Mouse (Mus musculus) forebrain, embryonic 13.5 days (tissue): Measurements from ENCODE around the gene Efna2. TPM values are rescaled to one million over a fixed set of nuclear protein-coding genes. Genes with fewer than 3 reads are reported as not detected.
A peak's percentile ranks its signal among the peaks of the same experiment; 100 is the strongest.

Experiments used
- ATAC-seq: fragments of 200-750 bp; cut with Nextera tagmentation; 2 replicates; pipeline ENCODE4 v1.8.0; 2017
- H3K27ac ChIP-seq: fragments of 300-500 bp; sonication (generic); 2 replicates; pipeline ENCODE4 v1.5.1; 2015; ENCODE audit warnings: inconsistent platforms, mild to moderate bottlenecking, moderate library complexity
- H3K27me3 ChIP-seq: fragments of 300-500 bp; sonication (generic); 2 replicates; pipeline ENCODE4 v1.6.1; 2015; ENCODE audit warnings: mild to moderate bottlenecking, inconsistent platforms
- H3K36me3 ChIP-seq: fragments of 300-500 bp; sonication (generic); 2 replicates; pipeline ENCODE4 v1.6.1; 2015; ENCODE audit warnings: mild to moderate bottlenecking, inconsistent platforms; ENCODE audit not compliant: poor library complexity, severe bottlenecking
- H3K4me1 ChIP-seq: fragments of 300-500 bp; sonication (generic); 2 replicates; pipeline ENCODE4 v1.6.1; 2015; ENCODE audit warnings: inconsistent platforms
- H3K4me2 ChIP-seq: fragments of 300-500 bp; sonication (generic); 2 replicates; pipeline ENCODE4 v1.6.1; 2015; ENCODE audit warnings: inconsistent platforms, mild to moderate bottlenecking, moderate library complexity
- H3K4me3 ChIP-seq: fragments of 300-500 bp; sonication (generic); 2 replicates; pipeline ENCODE4 v1.5.1; 2015; ENCODE audit warnings: mild to moderate bottlenecking, inconsistent platforms
- H3K9ac ChIP-seq: fragments of 300-500 bp; sonication (generic); 2 replicates; pipeline ENCODE4 v1.6.1; 2015; ENCODE audit warnings: mild to moderate bottlenecking, inconsistent platforms
- H3K9me3 ChIP-seq: fragments of 300-500 bp; sonication (generic); replicated peaks from 2 replicates; pipeline ENCODE4 v1.6.1; 2016; ENCODE audit warnings: inconsistent platforms
- WGBS: fragments of 180-500 bp; shearing (Covaris S2); methylation state at CpG from one replicate; pipeline ENCODE4 v1.1.7; 2015; 5-methylcytosine and 5-hydroxymethylcytosine counted together
- polyA plus RNA-seq: library from polyadenylated mRNA; unstranded; fragments of >200 nt; fragmentation: Nextera tagmentation; extraction: Ambion mirVana; gene quantifications from 2 replicates; pipeline ENCODE4 v1.2.1, GENCODE M21; 2015

The Efna2 gene
- polyA plus RNA-seq, 1 experiment from 2014 or later = 19.5 TPM

DNA sequence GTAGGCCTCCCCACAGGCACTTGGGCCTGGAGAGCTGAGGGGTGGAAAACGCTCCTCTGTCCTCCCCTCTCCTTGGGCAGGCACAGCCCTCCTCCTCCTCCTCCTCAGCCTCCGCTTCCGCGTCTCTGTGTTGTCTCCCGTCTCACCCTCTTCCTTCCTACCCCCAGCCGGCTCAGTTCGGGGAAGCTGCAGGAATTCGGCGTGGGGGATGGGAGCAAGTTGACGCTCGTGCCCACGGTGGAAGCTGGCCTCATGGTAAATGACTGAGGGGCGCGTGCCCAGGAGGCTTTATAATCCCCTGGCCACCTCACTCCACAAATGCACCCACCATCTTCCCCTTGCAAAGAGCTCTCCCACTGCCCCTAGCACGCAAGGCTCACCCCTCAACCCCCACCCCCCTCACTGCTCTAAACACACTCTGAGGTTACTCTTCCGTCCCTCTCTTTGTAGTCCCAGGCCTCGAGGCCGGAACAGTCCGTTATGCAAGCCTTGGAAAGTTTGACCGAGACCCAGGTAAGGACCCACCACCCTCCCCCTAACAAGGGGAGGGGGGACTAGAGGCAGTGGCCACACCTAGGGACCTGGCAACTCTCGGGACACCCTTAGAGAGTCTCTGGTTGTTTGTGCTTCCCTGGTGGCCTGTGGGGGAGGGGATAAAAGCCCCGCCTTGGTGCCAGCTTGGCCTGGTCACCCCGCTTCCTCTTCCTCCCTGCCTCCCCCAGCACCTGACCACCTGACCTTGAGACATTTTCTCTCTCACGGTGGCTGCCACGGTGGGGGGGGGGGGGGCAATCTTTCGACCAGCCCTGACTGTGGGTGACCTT, 27.9 kb upstream of the Efna2 start:
- Histone ChIP-seq H3K4me1 (peaks cover 62% of the 10 kb centered on the region), H3K27ac (peak overlapping the region; percentile 100), H3K4me3 (peak overlapping the region; percentile 99), H3K9ac (peak overlapping the region; percentile 100), H3K36me3 (peaks cover 54% of the 10 kb centered on the region), H3K27me3 (no peaks in the 10 kb centered on the region), H3K4me2 (peak overlapping the region; percentile 99), H3K9me3 (no peaks in the 10 kb centered on the region)
- ATAC-seq = no peak
- WGBS = under 1% methylated on average over 26 of the region's 26 CpGs

DNA sequence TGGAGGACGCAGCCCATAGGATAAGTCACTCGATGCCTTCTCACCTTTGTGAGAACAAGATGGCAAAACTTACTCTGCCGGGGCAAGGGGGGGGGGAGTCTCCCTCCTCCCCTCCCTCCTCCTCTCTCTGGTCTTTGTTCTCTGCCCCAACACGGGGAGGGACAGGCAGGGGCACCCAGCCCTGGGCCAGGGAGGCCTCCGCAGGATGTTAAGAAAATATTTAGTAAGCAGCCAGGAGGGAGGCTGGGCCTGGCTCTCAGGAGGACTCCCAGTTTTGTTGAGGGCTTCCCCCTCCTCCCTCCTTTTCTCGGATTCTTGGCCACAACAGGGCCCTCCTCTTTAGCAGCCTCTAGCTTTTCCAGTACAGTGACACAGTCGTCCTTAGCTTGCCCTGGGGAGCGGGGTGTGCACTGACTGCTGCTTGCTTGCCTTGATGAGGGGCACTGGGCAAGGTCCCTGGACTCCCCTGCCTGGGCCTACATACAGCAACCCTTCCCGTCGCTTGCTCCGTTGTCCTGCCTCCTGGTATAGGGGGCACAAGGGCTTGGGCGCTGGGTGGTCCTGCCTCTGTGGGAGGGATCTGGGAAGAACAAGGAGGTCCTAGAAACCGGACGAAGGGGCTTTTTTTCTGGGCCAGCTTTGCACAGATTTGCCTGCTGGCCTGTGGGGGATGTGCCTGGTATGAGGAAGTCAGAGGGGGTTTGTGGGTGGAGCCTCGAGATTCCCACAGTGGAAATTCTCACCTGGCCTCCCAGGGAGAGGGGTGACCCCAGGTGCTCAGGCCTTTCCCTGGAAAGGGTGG, 27.0 kb upstream of the Efna2 start:
- peaks cover 66% of the 10 kb centered on the region for H3K4me1 ChIP-seq
- peaks cover 62% of the 10 kb centered on the region for H3K36me3 ChIP-seq
- ATAC-seq = no peak
- H3K9ac ChIP-seq = peak overlapping the region; percentile 100
- peak overlapping the region; percentile 99 for H3K4me3 ChIP-seq
- peak overlapping the region; percentile 99 for H3K4me2 ChIP-seq
- no peaks in the 10 kb centered on the region for H3K9me3 ChIP-seq
- WGBS = 5% methylated on average over 15 of the region's 15 CpGs
- peak overlapping the region; percentile 100 for H3K27ac ChIP-seq
- no peaks in the 10 kb centered on the region for H3K27me3 ChIP-seq

DNA sequence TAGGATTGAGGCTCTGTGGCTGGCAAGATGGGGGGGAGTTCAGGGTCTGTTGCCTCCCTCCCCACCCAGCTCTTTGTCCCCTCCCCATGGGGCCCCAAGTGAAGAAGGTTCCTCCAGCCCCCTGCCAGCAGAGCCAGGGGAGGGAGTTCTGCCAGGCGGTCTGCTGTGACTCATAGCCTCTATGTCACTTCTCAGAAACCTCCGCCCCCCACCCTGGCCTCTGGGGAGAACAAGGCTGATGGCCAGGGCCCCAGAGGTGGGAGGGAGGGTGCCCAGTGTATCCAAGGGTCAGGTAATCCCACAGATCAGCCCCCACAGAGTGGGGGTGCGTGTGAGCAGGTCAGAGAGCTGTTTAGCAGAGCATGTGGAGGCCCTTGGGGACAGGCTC, 26.4 kb upstream of the Efna2 start:
- H3K9ac ChIP-seq = peak overlapping the region; percentile 100
- ATAC-seq = no peak
- H3K27me3 ChIP-seq = no peaks in the 10 kb centered on the region
- peaks cover 66% of the 10 kb centered on the region for H3K36me3 ChIP-seq
- 33% methylated on average over 3 of the region's 3 CpGs for WGBS
- peak overlapping the region; percentile 99 for H3K4me3 ChIP-seq
- peak overlapping the region; percentile 100 for H3K27ac ChIP-seq
- H3K4me2 ChIP-seq = peak overlapping the region; percentile 99
- H3K4me1 ChIP-seq = peaks cover 64% of the 10 kb centered on the region
- H3K9me3 ChIP-seq = no peaks in the 10 kb centered on the region

DNA sequence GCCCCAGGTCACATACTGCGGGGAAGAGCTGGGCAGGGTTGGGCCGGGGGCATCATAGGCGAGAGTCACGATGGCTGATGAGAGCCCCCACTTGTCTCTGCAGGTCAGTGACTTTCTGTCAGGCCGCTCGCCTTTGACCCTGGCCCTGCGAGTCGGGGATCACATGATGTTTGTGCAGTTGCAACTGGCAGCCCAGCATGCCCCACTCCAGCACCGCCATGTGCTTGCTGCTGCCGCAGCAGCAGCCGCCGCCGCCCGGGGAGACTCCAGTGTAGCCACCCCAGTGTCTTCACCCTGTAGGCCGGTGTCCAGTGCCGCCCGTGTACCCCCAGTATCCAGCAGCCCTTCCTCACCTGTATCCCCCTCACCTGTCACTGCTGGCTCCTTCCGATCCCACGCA, 25.6 kb upstream of the Efna2 start:
- Histone ChIP-seq H3K36me3 (peaks cover 74% of the 10 kb centered on the region), H3K4me3 (peak overlapping the region; percentile 99), H3K4me1 (peaks cover 70% of the 10 kb centered on the region), H3K27ac (0 out of 2 replicates have a peak overlapping the region, but pooled peaks have one; percentile 20), H3K27me3 (no peaks in the 10 kb centered on the region), H3K9me3 (no peaks in the 10 kb centered on the region), H3K4me2 (peak overlapping the region; percentile 99), H3K9ac (peak overlapping the region; percentile 100)
- 84% methylated on average over 19 of the region's 19 CpGs for WGBS
- ATAC-seq = no peak

DNA sequence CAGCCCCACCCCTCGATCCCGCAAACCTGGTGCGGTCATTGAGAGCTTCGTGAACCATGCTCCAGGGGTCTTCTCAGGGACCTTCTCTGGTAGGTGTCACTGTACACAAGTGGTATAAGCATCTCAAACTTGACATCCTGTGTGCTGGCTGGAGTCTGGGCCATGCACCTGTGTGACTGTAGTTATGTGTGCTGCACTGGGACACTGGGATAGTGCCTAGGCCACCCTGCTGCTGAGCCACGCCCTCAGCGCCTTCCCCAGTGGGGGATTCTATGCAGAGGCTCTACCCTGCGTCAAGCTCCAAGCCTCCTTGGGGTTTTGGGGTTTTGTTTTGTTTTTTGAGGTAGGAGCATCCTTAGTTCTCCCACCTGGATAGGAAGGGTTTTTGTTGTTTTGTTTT, 24.9 kb upstream of the Efna2 start:
- Histone ChIP-seq H3K36me3 (peaks cover 75% of the 10 kb centered on the region), H3K9me3 (no peaks in the 10 kb centered on the region), H3K4me1 (peaks cover 77% of the 10 kb centered on the region), H3K27ac (0 out of 2 replicates have a peak overlapping the region, but pooled peaks have one; percentile 20), H3K27me3 (no peaks in the 10 kb centered on the region), H3K4me3 (0 out of 2 replicates have a peak overlapping the region, but pooled peaks have one; percentile 99), H3K9ac (peak overlapping the region; percentile 100), H3K4me2 (peak overlapping the region; percentile 99; the same call in 1 of the 2 replicates)
- WGBS = 87% methylated on average over 7 of the region's 7 CpGs
- ATAC-seq = no peak

DNA sequence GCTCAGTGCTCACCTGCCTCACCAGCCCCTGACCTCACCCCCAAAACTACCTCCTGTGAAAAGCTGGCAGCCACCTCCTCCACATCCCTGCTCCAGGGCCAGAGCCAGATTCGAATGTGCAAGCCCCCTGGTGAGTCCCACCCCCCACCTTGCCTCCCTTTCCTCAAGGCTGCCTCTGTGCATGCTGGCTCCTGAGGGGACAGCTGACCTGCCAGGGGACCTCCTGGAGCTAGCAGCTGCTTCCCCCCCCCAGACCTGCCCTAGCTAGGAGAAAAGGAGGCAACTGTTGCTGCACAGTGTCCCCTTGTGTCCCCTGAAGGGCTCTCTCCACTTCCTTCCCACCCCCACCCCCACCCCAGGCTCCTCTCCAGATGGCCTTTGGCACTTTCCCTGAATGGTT, 24.0 kb upstream of the Efna2 start:
- 86% methylated on average over 1 of the region's 1 CpGs for WGBS
- H3K27me3 ChIP-seq = no peaks in the 10 kb centered on the region
- ATAC-seq = no peak
- peaks cover 83% of the 10 kb centered on the region for H3K4me1 ChIP-seq
- peak overlapping the region; percentile 36; the same call in 1 of the 2 replicates for H3K27ac ChIP-seq
- H3K4me3 ChIP-seq = 0 out of 2 replicates have a peak overlapping the region, but pooled peaks have one; percentile 7
- no peaks in the 10 kb centered on the region for H3K9me3 ChIP-seq
- H3K9ac ChIP-seq = peak overlapping the region; percentile 100
- H3K36me3 ChIP-seq = peaks cover 75% of the 10 kb centered on the region
- peak overlapping the region; percentile 10; the same call in 1 of the 2 replicates for H3K4me2 ChIP-seq

DNA sequence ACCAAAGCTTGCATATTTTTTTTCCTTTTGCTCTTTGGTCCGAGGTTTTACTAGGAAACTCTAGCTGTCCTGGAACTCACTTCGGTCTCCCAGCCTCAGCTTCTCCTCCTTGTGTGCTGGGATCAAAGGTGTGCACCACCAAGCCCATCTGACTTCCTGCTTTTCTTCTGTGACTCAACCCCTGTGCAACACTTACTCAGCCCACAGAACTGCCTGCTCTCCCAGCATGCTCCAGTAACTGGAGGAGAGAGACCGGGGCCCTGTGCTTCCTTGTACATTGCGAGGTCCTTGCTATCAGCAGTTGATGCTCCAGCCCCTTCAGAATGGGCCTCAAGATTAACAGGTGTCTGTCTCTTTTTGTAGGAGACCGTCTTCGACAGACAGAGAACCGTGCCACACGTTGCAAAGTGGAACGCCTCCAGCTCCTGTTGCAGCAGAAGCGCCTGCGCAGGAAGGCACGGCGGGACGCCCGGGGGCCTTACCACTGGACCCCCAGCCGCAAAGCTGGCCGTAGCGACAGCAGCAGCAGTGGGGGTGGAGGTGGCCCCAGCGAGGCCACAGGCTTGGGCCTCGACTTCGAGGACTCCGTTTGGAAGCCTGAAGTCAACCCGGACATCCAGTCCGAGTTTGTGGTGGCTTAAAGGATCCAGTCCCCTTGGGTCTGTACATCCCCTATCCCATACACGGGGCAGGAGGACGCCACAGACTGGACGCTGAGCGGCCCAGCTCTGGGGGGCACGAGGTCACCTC, 23.1 kb upstream of the Efna2 start:
- H3K9ac ChIP-seq = 0 out of 2 replicates have a peak overlapping the region, but pooled peaks have one; percentile 43
- H3K27me3 ChIP-seq = no peaks in the 10 kb centered on the region
- peaks cover 92% of the 10 kb centered on the region for H3K4me1 ChIP-seq
- ATAC-seq = no peak
- H3K36me3 ChIP-seq = peaks cover 74% of the 10 kb centered on the region
- no peaks in the 10 kb centered on the region for H3K9me3 ChIP-seq
- peak overlapping the region; percentile 19; the same call in 1 of the 2 replicates for H3K4me2 ChIP-seq
- peak overlapping the region; percentile 89; the same call in 1 of the 2 replicates for H3K27ac ChIP-seq
- WGBS = 87% methylated on average over 29 of the region's 29 CpGs
- H3K4me3 ChIP-seq = 0 out of 2 replicates have a peak overlapping the region, but pooled peaks have one; percentile 8

DNA sequence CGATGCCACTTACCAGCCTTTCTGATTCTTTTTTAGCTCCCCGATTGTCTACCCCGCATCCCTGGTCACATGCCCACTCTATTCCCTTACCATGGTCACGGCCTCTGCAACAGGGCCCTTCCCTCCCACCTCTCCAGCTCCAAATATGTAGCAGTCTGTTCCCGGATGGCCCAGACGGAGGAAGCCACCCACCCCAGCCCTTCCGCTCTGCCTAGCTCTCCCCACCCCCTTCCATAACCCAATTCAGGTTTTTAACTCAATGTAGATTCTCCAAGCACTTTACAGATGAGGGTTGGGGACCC, 22.6 kb upstream of the Efna2 start:
- peak overlapping the region; percentile 43; the same call in 1 of the 2 replicates for H3K9ac ChIP-seq
- no peaks in the 10 kb centered on the region for H3K9me3 ChIP-seq
- H3K27me3 ChIP-seq = no peaks in the 10 kb centered on the region
- peaks cover 68% of the 10 kb centered on the region for H3K36me3 ChIP-seq
- 65% methylated on average over 7 of the region's 7 CpGs for WGBS
- peak overlapping the region; percentile 89; the same call in 1 of the 2 replicates for H3K27ac ChIP-seq
- H3K4me3 ChIP-seq = 0 out of 2 replicates have a peak overlapping the region, but pooled peaks have one; percentile 8
- no peak for ATAC-seq
- H3K4me2 ChIP-seq = peak overlapping the region; percentile 19; the same call in 1 of the 2 replicates
- peaks cover 96% of the 10 kb centered on the region for H3K4me1 ChIP-seq

DNA sequence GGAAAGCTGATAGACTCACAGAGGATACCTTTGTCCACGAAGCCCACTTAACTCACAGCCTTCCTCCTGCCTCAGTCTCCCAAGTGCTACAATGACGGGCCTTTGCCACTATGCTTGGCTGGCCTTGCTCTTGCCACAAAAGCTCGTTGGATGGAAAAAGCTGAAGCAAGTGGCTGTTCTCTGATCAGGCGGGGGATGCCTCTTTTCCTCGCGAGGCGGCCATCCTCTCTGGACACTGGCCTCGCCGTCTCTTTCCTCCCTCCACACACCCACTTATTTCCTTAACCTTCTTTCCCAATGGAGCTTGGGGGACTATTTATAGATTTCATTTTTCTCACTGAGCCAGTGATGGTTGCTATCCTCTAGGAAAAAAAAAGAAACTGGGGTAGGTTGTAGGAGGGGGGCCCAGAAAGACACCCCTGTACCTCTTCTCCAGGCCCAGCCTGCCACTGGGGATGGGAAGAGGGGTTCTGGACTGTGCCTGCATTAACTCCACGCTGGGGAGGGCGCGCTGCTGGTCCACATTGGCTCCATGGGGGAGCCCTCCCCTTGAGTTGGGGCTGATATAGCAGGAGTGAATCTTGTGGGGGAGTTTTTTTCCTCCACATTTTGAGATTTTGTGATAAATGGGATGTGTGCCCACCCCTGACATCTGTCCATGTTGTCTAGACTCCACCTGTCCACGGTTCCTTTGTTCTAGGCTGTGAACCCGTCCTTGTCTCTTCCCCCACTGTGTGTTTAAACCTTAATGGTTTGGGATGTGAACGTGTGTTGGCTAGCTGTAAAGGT, 21.9 kb upstream of the Efna2 start:
- H3K27me3 ChIP-seq = no peaks in the 10 kb centered on the region
- 0 out of 2 replicates have a peak overlapping the region, but pooled peaks have one; percentile 9 for H3K4me2 ChIP-seq
- H3K36me3 ChIP-seq = peaks cover 62% of the 10 kb centered on the region
- H3K9me3 ChIP-seq = no peaks in the 10 kb centered on the region
- ATAC-seq = no peak
- H3K9ac ChIP-seq = peak overlapping the region; percentile 43
- WGBS = 56% methylated on average over 15 of the region's 15 CpGs
- H3K4me3 ChIP-seq = peak overlapping the region; percentile 17; the same call in 1 of the 2 replicates
- H3K4me1 ChIP-seq = peaks cover 91% of the 10 kb centered on the region
- peak overlapping the region; percentile 89 for H3K27ac ChIP-seq

DNA sequence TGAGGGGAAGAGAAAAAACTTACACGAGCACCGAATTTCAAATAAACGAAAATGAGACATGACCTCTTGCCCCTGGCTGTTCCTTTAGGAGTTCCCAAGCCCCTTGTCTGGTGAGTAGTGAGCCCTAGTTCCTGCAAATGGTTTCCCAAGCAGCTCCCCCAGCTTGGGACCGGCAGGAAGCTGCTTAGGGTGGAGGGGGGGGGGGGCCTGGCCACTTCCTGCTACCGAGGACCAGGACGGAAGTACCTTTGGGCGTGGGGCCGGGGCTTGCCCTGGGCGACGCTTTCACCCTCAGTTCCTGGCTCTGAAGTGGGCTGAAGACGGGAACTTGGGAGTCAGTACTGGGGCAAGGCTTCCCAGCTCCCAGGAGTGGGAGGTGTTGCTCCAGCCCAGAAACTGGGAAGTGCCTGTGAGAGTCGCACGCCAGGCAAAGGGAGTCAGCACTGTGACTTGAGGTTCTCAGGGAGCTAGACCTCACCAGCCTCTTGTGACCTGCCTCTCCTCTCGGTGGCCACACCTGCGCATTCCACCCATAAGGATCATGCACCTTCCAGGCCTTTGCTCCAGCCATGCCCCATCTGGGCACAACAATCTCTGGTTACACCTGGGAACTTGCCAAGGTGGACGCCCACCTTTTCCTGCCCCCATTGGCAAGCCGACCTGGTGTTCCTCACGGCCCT, 20.8 kb upstream of the Efna2 start:
- peak overlapping the region; percentile 68 for H3K4me2 ChIP-seq
- peak overlapping the region; percentile 89 for H3K27ac ChIP-seq
- peaks cover 80% of the 10 kb centered on the region for H3K4me1 ChIP-seq
- no peak for ATAC-seq
- peaks cover 51% of the 10 kb centered on the region for H3K36me3 ChIP-seq
- WGBS = 18% methylated on average over 18 of the region's 18 CpGs
- no peaks in the 10 kb centered on the region for H3K9me3 ChIP-seq
- peak overlapping the region; percentile 62; the same call in 1 of the 2 replicates for H3K9ac ChIP-seq
- no peaks in the 10 kb centered on the region for H3K27me3 ChIP-seq
- H3K4me3 ChIP-seq = peak overlapping the region; percentile 43
